Mouse (Mus musculus) lung, adult 2 months (tissue): ENCODE data around the gene Gm21973. TPM values are rescaled to one million over a fixed set of nuclear protein-coding genes. Genes with fewer than 3 reads are reported as not detected.

Experiments
- DNase-seq: peaks from one replicate; pipeline ENCODE4 v3.0.0; 2022
- H3K4me1 ChIP-seq: fragments of 200-500 bp; 2 replicates; pipeline ENCODE4 v1.6.1; 2011; ENCODE audit warnings: low read length; ENCODE audit not compliant: control insufficient read depth, insufficient read depth
- H3K4me3 ChIP-seq: fragments of 200-500 bp; replicated peaks from 2 replicates; pipeline ENCODE3; 2011; ENCODE audit warnings: low read depth, mild to moderate bottlenecking, control low read depth, low read length; ENCODE audit errors: extremely low read depth
- CTCF ChIP-seq: fragments of 200-500 bp; IDR thresholded peaks from 2 replicates; pipeline ENCODE4 v1.5.1; 2011; ENCODE audit warnings: mild to moderate bottlenecking, low read length, control low read depth; ENCODE audit not compliant: insufficient read depth
- POLR2A ChIP-seq: fragments of 200-500 bp; IDR thresholded peaks from 2 replicates; pipeline ENCODE4 v1.6.1; 2011; ENCODE audit warnings: low read depth, mild to moderate bottlenecking, control low read depth, low read length, borderline replicate concordance; ENCODE audit errors: extremely low read depth
- WGBS: fragments of 180-500 bp; shearing (Covaris S2); methylation state at CpG from one replicate; pipeline ENCODE4 v1.1.7; 2018; 5-methylcytosine and 5-hydroxymethylcytosine counted together
- polyA plus RNA-seq: library from polyadenylated mRNA; depleted of rRNA; stranded (reverse); fragments of >200 nt; gene quantifications from 2 replicates; pipeline ENCODE4 v1.2.3, GENCODE M21; 2012; rRNA removed

Gene Gm21973
- polyA plus RNA-seq, 1 experiment: not detected

GRCm38 (mm10) chr15:10379757-10380458, 54.7 kb downstream of the Gm21973 start:
- Histone ChIP-seq H3K4me3 (no peak overlapping the region), H3K4me1 (no peaks in the 10 kb centered on the region; the same call in 1 of the 2 replicates)
- TF ChIP-seq POLR2A (no peak), CTCF (no peak)
- no peak for DNase-seq
- WGBS: 83% methylated on average over 3 of the region's 3 CpGs

GRCm38 (mm10) chr15:10387263-10387662, 62.1 kb downstream of the Gm21973 start:
- no peak for DNase-seq
- WGBS: 76% methylated on average over 2 of the region's 2 CpGs
- TF ChIP-seq CTCF (no peak), POLR2A (no peak)
- Histone ChIP-seq H3K4me1 (no peaks in the 10 kb centered on the region), H3K4me3 (no peak overlapping the region)

- H3K4me1 ChIP-seq: no peaks in the 10 kb centered on the region; the same call in 1 of the 2 replicates
- peak; percentile 12 for DNase-seq
- H3K4me3 ChIP-seq: no peak overlapping the region
- 45% methylated on average over 2 of the region's 2 CpGs for WGBS
- TF ChIP-seq POLR2A: no peak
- TF ChIP-seq CTCF: no peak
Measured at GRCm38 (mm10) chr15:10399795-10400194, 74.6 kb downstream of the Gm21973 start.

- no peaks in the 10 kb centered on the region; the same call in 1 of the 2 replicates for H3K4me1 ChIP-seq
- WGBS: 58% methylated on average over 3 of the region's 3 CpGs
- no peak for TF ChIP-seq POLR2A
- TF ChIP-seq CTCF: peak; percentile 5; the same call in 1 of the 2 replicates
- no peak for DNase-seq
- no peak overlapping the region for H3K4me3 ChIP-seq
Measured at GRCm38 (mm10) chr15:10400415-10400814, 75.2 kb downstream of the Gm21973 start.

GRCm38 (mm10) chr15:10409842-10410241, 84.7 kb downstream of the Gm21973 start:
- 83% methylated on average over 3 of the region's 3 CpGs for WGBS
- no peaks in the 10 kb centered on the region for H3K4me1 ChIP-seq
- no peak overlapping the region for H3K4me3 ChIP-seq
- TF ChIP-seq CTCF: no peak
- no peak for TF ChIP-seq POLR2A
- no peak for DNase-seq

- 85% methylated on average over 2 of the region's 2 CpGs for WGBS
- no peak for DNase-seq
Measured at GRCm38 (mm10) chr15:10410881-10411280, 85.7 kb downstream of the Gm21973 start.

GRCm38 (mm10) chr15:10413656-10414055, 88.5 kb downstream of the Gm21973 start:
- TF ChIP-seq POLR2A: no peak
- Histone ChIP-seq H3K4me3 (no peak overlapping the region), H3K4me1 (no peaks in the 10 kb centered on the region)
- 77% methylated on average over 6 of the region's 6 CpGs for WGBS
- no peak for DNase-seq

More at GRCm38 (mm10) chr15:10410881-10411280, 85.7 kb downstream of the Gm21973 start:
- Histone ChIP-seq H3K4me1 (no peaks in the 10 kb centered on the region), H3K4me3 (no peak overlapping the region)
- TF ChIP-seq CTCF (no peak), POLR2A (no peak)

- WGBS: 46% methylated on average over 7 of the region's 7 CpGs
- DNase-seq: no peak
- TF ChIP-seq POLR2A: no peak
- TF ChIP-seq CTCF: no peak
- no peaks in the 10 kb centered on the region for H3K4me1 ChIP-seq
- H3K4me3 ChIP-seq: no peak overlapping the region
Measured at GRCm38 (mm10) chr15:10421138-10421784, 96.1 kb downstream of the Gm21973 start.

- 87% methylated on average over 1 of the region's 1 CpGs for WGBS
- TF ChIP-seq POLR2A (no peak), CTCF (no peak)
- no peak for DNase-seq
- Histone ChIP-seq H3K4me1 (no peaks in the 10 kb centered on the region), H3K4me3 (no peak overlapping the region)
Measured at GRCm38 (mm10) chr15:10421785-10422144, 96.6 kb downstream of the Gm21973 start.

Other genes with a start within 250 kb of the Gm21973 start
- gene Prlr, start 148.1 kb upstream of the Gm21973 start, polyA plus RNA-seq: 0.13 and 0.18 TPM in 2 replicates
- not detected in 2 replicates for gene Agxt2, start 33.2 kb downstream of the Gm21973 start, polyA plus RNA-seq
- 1.2 and 1.9 TPM in 2 replicates for gene Dnajc21, start 145.1 kb downstream of the Gm21973 start, polyA plus RNA-seq
- 0.87 and 1.5 TPM in 2 replicates for gene Brix1, start 160.6 kb downstream of the Gm21973 start, polyA plus RNA-seq
- gene Rad1, start 160.6 kb downstream of the Gm21973 start, polyA plus RNA-seq: 6.8 and 8.3 TPM in 2 replicates
- not detected in 2 replicates for gene Ttc23l, start 233.3 kb downstream of the Gm21973 start, polyA plus RNA-seq